Mouse (Mus musculus): ENCODE measurements at regions not wholly inside any gene's neighbourhood (a gene's known extent, or its start where the extent isn't known, plus 50 kb on each side); places are given as distances from the start of the nearest gene placed in this dataset.
A peak's percentile ranks its signal among the peaks of the same experiment; 100 is the strongest.

- no peak for DNase-seq (ENCODE audit: extremely low spot score)
Measured at GRCm38 (mm10) chr10:91734691-91735090, 553.6 kb upstream of the Tmpo start.

- peak; percentile 2 for DNase-seq (ENCODE audit: extremely low spot score)
Measured at GRCm38 (mm10) chr10:91732007-91732589, 551.0 kb upstream of the Tmpo start.

- no peak for DNase-seq (ENCODE audit: extremely low spot score)
Measured at GRCm38 (mm10) chr10:91730062-91730461, 548.9 kb upstream of the Tmpo start.

- no peak for DNase-seq (ENCODE audit: extremely low spot score)
Measured at GRCm38 (mm10) chr10:91719561-91720371, 538.7 kb upstream of the Tmpo start.

- no peak for DNase-seq (ENCODE audit: extremely low spot score)
Measured at GRCm38 (mm10) chr10:91716604-91717003, 535.5 kb upstream of the Tmpo start.

GRCm38 (mm10) chr10:91714648-91715047, 533.5 kb upstream of the Tmpo start:
- no peak for DNase-seq (ENCODE audit: extremely low spot score)

GRCm38 (mm10) chr10:91713529-91713928, 532.4 kb upstream of the Tmpo start:
- DNase-seq (ENCODE audit: extremely low spot score), result no peak

- DNase-seq (ENCODE audit: extremely low spot score), result no peak
Measured at GRCm38 (mm10) chr10:91706816-91707215, 525.7 kb upstream of the Tmpo start.

- DNase-seq (ENCODE audit: extremely low spot score), result no peak
Measured at GRCm38 (mm10) chr10:91704751-91705150, 523.6 kb upstream of the Tmpo start.

- DNase-seq (ENCODE audit: extremely low spot score), result no peak
Measured at GRCm38 (mm10) chr10:91701822-91702221, 520.7 kb upstream of the Tmpo start.

GRCm38 (mm10) chr10:91686082-91686618, 505.0 kb upstream of the Tmpo start:
- no peak for DNase-seq (ENCODE audit: extremely low spot score)

GRCm38 (mm10) chr10:91685164-91686027, 504.3 kb upstream of the Tmpo start:
- DNase-seq (ENCODE audit: extremely low spot score), result no peak

GRCm38 (mm10) chr10:91679641-91680040, 498.5 kb upstream of the Tmpo start:
- DNase-seq (ENCODE audit: extremely low spot score), result no peak

- DNase-seq (ENCODE audit: extremely low spot score), result no peak
Measured at GRCm38 (mm10) chr10:91637911-91638310, 456.8 kb upstream of the Tmpo start.

GRCm38 (mm10) chr10:91628672-91629071, 447.6 kb upstream of the Tmpo start:
- no peak for DNase-seq (ENCODE audit: extremely low spot score)

- no peak for DNase-seq (ENCODE audit: extremely low spot score)
Measured at GRCm38 (mm10) chr10:91622281-91622680, 441.2 kb upstream of the Tmpo start.

- no peak for DNase-seq (ENCODE audit: extremely low spot score)
Measured at GRCm38 (mm10) chr10:91613794-91614479, 432.8 kb upstream of the Tmpo start.

- no peak for DNase-seq (ENCODE audit: extremely low spot score)
Measured at GRCm38 (mm10) chr10:91612052-91612451, 430.9 kb upstream of the Tmpo start.

GRCm38 (mm10) chr10:91594891-91595290, 413.8 kb upstream of the Tmpo start:
- no peak for DNase-seq (ENCODE audit: extremely low spot score)

- DNase-seq (ENCODE audit: extremely low spot score), result no peak
Measured at GRCm38 (mm10) chr10:91593378-91593777, 412.3 kb upstream of the Tmpo start.

GRCm38 (mm10) chr10:91591845-91592244, 410.7 kb upstream of the Tmpo start:
- no peak for DNase-seq (ENCODE audit: extremely low spot score)

GRCm38 (mm10) chr10:91591398-91591811, 410.3 kb upstream of the Tmpo start:
- DNase-seq (ENCODE audit: extremely low spot score), result no peak

Measured in embryo, embryonic 9.5 days (tissue).